Mouse (Mus musculus) heart, embryonic 16.5 days (tissue): ENCODE measurements at regions not wholly inside any gene's neighbourhood (a gene's known extent, or its start where the extent isn't known, plus 50 kb on each side); places are given as distances from the start of the nearest gene placed in this dataset.

Source experiments
- ATAC-seq: fragments of 200-750 bp; cut with Nextera tagmentation; replicated peaks from 2 replicates; pipeline ENCODE4 v1.8.0; 2017; ENCODE audit warnings: moderate number of reproducible peaks; ENCODE audit not compliant: insufficient read depth, low FRiP score; ENCODE audit errors: extremely low read depth
- H3K27ac ChIP-seq: fragments of 300-500 bp; sonication (generic); 2 replicates; pipeline ENCODE4 v1.5.1; 2014; ENCODE audit warnings: mild to moderate bottlenecking, low read length, control low read depth, moderate library complexity
- H3K27me3 ChIP-seq: fragments of 300-500 bp; sonication (generic); 2 replicates; pipeline ENCODE4 v1.6.1; 2014; ENCODE audit warnings: low read length, mixed read lengths; ENCODE audit not compliant: control insufficient read depth, insufficient read depth
- H3K36me3 ChIP-seq: fragments of 300-500 bp; sonication (generic); 2 replicates; pipeline ENCODE4 v1.6.1; 2014; ENCODE audit not compliant: control insufficient read depth, insufficient read depth
- H3K4me1 ChIP-seq: fragments of 300-500 bp; sonication (generic); 2 replicates; pipeline ENCODE4 v1.6.1; 2014; ENCODE audit warnings: low read length, mixed read lengths; ENCODE audit not compliant: control insufficient read depth, insufficient read depth
- H3K4me2 ChIP-seq: fragments of 300-500 bp; sonication (generic); 2 replicates; pipeline ENCODE4 v1.6.1; 2014; ENCODE audit warnings: low read depth, mild to moderate bottlenecking, control low read depth, low read length
- H3K4me3 ChIP-seq: fragments of 300-500 bp; sonication (generic); 2 replicates; pipeline ENCODE4 v1.5.1; 2014; ENCODE audit warnings: mild to moderate bottlenecking, control low read depth, low read length
- H3K9ac ChIP-seq: fragments of 300-500 bp; sonication (generic); 2 replicates; pipeline ENCODE4 v1.6.1; 2014; ENCODE audit warnings: low read length, control low read depth
- H3K9me3 ChIP-seq: fragments of 300-500 bp; sonication (generic); replicated peaks from 2 replicates; pipeline ENCODE4 v1.6.1; 2016; ENCODE audit warnings: low read length; ENCODE audit not compliant: control insufficient read depth
- WGBS: fragments of 180-500 bp; shearing (Covaris S2); extraction: QIAGEN DNeasy Blood & Tissue Kit; methylation state at CpG from one replicate; pipeline ENCODE4 v1.1.7; 2014; 5-methylcytosine and 5-hydroxymethylcytosine counted together

- no peak for ATAC-seq
- no peak overlapping the region for H3K27ac ChIP-seq
These were observed 70.5 kb downstream of the Tmx1 start for GRCm38 (mm10) chr12:70523379-70523778.

DNA sequence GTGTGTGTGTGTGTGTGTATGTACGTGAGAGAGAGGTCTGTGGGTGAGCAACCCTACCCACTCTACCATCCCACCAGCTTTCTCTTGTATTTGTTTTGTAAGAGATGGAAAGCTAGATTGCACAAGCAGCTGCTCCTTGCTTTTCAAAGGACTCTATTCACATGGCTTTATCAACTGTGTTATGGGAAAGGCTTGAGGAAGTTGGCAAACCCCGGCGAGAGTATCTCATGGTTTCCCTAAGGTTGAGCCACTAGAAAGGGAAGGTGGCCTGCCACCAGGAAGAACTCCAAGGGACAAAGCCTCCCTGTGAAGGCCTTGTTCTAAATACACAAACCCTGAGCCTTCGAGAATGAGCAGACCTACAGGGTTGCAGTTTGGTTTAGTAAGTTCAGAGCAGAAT lies 71.8 kb downstream of the Tmx1 start:
- H3K9ac ChIP-seq = no peak overlapping the region
- 58% methylated on average over 4 of the region's 4 CpGs for WGBS

More at GRCm38 (mm10) chr12:70523379-70523778, 70.5 kb downstream of the Tmx1 start:
- Histone ChIP-seq H3K9me3 (no peaks in the 10 kb centered on the region), H3K27me3 (no peaks in the 10 kb centered on the region), H3K4me2 (no peak overlapping the region), H3K4me1 (no peaks in the 10 kb centered on the region), H3K36me3 (no peaks in the 10 kb centered on the region), H3K4me3 (no peak overlapping the region), H3K9ac (no peak overlapping the region)
- WGBS = 60% methylated on average over 7 of the region's 7 CpGs

GRCm38 (mm10) chr12:70531661-70532060 lies 78.8 kb downstream of the Tmx1 start:
- no peaks in the 10 kb centered on the region for H3K9me3 ChIP-seq
- H3K4me2 ChIP-seq = no peak overlapping the region
- H3K9ac ChIP-seq = no peak overlapping the region
- H3K4me1 ChIP-seq = no peaks in the 10 kb centered on the region
- H3K36me3 ChIP-seq = no peaks in the 10 kb centered on the region
- no peak overlapping the region for H3K4me3 ChIP-seq
- no peaks in the 10 kb centered on the region for H3K27me3 ChIP-seq
- ATAC-seq = no peak
- no peak overlapping the region for H3K27ac ChIP-seq

More for the DNA sequence above, 71.8 kb downstream of the Tmx1 start:
- Histone ChIP-seq H3K4me2 (no peak overlapping the region), H3K27me3 (no peaks in the 10 kb centered on the region), H3K27ac (no peak overlapping the region), H3K36me3 (no peaks in the 10 kb centered on the region), H3K4me1 (no peaks in the 10 kb centered on the region), H3K4me3 (no peak overlapping the region), H3K9me3 (no peaks in the 10 kb centered on the region)
- no peak for ATAC-seq

DNA sequence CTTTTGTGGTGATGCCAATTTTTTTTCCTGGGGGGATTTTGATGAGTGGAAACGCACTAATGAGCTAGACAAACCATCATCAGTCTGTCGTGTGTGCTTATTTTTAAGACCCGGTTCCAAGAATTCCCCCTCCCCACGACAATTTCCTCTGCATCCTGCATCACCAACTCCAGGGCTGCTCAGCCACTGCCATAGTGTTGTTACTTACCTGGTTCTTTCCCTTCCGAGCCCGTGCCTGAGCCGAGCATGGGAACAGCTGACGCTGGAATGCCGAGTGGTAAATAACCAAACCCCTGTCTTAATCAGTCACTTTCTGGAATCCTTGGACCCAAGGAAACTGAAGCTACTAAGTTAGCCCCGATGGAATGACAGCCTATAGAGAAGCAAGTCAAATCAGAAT lies 79.3 kb downstream of the Tmx1 start:
- WGBS = 71% methylated on average over 10 of the region's 10 CpGs
- Histone ChIP-seq H3K36me3 (no peaks in the 10 kb centered on the region), H3K4me2 (no peak overlapping the region), H3K4me1 (no peaks in the 10 kb centered on the region), H3K27me3 (no peaks in the 10 kb centered on the region), H3K27ac (no peak overlapping the region), H3K4me3 (no peak overlapping the region), H3K9me3 (no peaks in the 10 kb centered on the region), H3K9ac (no peak overlapping the region)
- ATAC-seq = no peak

DNA sequence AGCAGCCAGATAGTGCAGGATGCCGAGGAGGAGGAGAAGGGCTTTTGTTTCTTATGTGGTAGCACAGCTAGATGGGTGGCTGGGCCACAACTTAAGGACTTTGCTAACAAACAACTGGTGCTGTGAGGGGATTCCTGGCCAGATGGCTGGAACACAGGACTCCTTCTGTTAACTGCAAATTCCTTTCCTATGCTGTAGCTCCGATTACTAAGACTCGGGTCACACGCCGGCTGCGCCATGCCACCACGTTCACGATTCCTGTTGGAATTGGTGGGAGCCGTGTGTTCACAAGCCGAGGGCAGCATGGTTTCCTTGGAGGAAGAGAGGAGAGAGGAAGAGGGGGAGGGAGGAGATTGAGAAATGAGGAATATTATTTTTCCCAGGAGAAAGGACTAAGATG lies 79.9 kb downstream of the Tmx1 start:
- no peak overlapping the region for H3K4me2 ChIP-seq
- ATAC-seq = no peak
- H3K9ac ChIP-seq = no peak overlapping the region
- no peak overlapping the region for H3K4me3 ChIP-seq
- H3K27ac ChIP-seq = 0 out of 2 replicates have a peak overlapping the region, but pooled peaks have one; percentile 35
- WGBS = 70% methylated on average over 10 of the region's 10 CpGs
- no peaks in the 10 kb centered on the region for H3K9me3 ChIP-seq
- H3K36me3 ChIP-seq = no peaks in the 10 kb centered on the region
- H3K4me1 ChIP-seq = no peaks in the 10 kb centered on the region
- H3K27me3 ChIP-seq = no peaks in the 10 kb centered on the region

DNA sequence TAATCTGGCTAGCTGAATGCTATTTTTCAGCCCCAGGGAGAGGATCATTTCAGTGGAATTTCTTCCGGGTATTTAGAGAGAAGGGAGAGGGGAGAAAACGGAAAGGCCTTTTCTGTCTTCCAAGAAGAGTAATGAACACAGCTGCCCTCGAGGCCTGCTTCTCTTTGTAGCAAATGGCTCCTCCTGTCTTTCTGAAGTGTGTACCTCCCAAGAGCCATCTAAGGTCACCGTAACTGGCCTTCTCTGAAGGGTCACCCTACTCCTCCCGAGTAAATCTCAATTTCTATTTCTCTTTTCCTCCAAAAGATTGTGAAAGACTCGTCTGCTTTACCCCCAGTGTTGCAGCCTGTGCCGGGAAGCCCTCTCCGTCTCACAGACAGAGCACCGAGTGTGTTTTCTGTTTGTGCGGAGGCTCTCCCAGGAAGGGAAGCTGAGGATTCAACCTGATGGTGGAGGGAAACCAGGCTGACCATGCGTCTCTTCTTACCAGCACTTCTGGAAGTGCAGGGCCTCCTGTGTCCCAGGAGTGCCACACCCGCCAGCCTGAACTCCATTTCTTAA lies 80.6 kb downstream of the Tmx1 start:
- no peak overlapping the region; the same call in 1 of the 2 replicates for H3K27ac ChIP-seq
- no peaks in the 10 kb centered on the region for H3K36me3 ChIP-seq
- no peaks in the 10 kb centered on the region for H3K9me3 ChIP-seq
- H3K27me3 ChIP-seq = no peaks in the 10 kb centered on the region
- 70% methylated on average over 12 of the region's 12 CpGs for WGBS
- no peak overlapping the region for H3K4me3 ChIP-seq
- no peak overlapping the region for H3K9ac ChIP-seq
- H3K4me1 ChIP-seq = no peaks in the 10 kb centered on the region
- no peak for ATAC-seq
- no peak overlapping the region for H3K4me2 ChIP-seq

DNA sequence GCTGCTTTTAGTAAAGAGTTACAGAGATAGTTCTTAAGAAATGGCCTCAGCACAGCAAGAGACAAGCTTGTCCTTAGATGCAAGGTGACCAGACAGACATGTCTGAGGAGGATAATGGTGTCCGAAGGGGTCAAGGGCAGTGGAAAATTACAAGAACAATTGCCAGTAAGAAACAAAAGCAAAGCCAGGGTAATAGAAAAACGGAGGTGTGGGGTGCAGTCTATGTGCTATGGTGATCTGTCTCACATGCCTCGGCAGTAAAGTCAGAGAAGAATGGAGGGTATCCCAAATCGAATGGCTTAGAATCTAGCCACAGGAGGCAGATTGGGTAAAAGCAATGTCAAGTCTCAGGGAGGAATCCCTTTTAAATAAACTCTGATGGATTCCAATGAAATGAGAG lies 86.2 kb downstream of the Tmx1 start:
- H3K9ac ChIP-seq = no peak overlapping the region
- no peak overlapping the region for H3K27ac ChIP-seq
- no peaks in the 10 kb centered on the region for H3K36me3 ChIP-seq
- 74% methylated on average over 4 of the region's 4 CpGs for WGBS
- no peak overlapping the region for H3K4me3 ChIP-seq
- no peak overlapping the region for H3K4me2 ChIP-seq
- H3K27me3 ChIP-seq = no peaks in the 10 kb centered on the region
- ATAC-seq = no peak
- no peaks in the 10 kb centered on the region for H3K9me3 ChIP-seq
- peaks cover 12% of the 10 kb centered on the region for H3K4me1 ChIP-seq

DNA sequence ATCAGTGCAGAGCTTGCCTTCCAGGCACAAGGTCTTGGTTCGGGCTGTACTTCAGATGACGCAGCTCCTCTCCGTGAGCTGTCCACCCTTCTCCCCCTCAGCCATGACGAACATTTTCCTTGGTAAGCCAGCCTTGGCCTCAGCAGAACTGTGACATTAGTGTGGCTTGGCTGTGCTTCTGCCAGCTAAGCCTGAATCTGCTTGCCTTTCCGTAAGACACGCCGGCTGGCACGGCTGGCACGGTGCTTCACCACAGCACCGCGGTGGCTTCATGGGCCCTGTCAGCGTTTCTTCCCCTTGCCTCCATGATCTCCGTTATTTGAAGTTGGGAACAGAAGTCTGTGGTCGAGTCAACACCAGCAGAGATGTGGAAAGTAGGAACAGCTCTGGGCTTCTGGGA lies 87.0 kb downstream of the Tmx1 start:
- H3K27me3 ChIP-seq = no peaks in the 10 kb centered on the region
- no peak overlapping the region for H3K4me3 ChIP-seq
- WGBS = 88% methylated on average over 14 of the region's 14 CpGs
- no peaks in the 10 kb centered on the region for H3K36me3 ChIP-seq
- H3K9ac ChIP-seq = no peak overlapping the region
- peaks cover 16% of the 10 kb centered on the region for H3K4me1 ChIP-seq
- H3K4me2 ChIP-seq = no peak overlapping the region
- H3K27ac ChIP-seq = no peak overlapping the region
- ATAC-seq = no peak
- no peaks in the 10 kb centered on the region for H3K9me3 ChIP-seq

DNA sequence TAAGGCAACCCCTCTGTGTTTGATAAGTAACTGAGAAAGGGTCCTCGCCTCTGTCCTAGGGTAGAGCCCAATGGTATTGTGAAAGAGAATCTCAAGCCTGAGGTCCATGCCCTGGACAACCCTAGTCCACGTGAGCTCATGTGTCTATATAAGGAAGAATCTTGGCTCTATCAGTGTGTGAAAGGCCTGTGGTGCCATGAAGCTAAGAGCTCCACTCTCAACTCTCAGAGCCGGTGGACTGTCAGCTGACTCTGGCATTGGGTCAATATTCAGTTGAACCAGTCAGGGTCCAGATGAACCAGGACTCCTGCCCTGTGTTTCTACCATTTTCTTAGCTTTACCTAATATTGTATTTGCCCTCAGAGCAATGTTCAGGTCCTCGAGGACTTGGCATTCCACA lies 88.5 kb downstream of the Tmx1 start:
- H3K4me2 ChIP-seq = no peak overlapping the region
- no peak overlapping the region for H3K4me3 ChIP-seq
- H3K9ac ChIP-seq = no peak overlapping the region
- H3K9me3 ChIP-seq = no peaks in the 10 kb centered on the region
- H3K27ac ChIP-seq = no peak overlapping the region
- no peaks in the 10 kb centered on the region for H3K27me3 ChIP-seq
- WGBS = 68% methylated on average over 4 of the region's 4 CpGs
- H3K4me1 ChIP-seq = peaks cover 16% of the 10 kb centered on the region
- no peaks in the 10 kb centered on the region for H3K36me3 ChIP-seq
- no peak for ATAC-seq
